Mouse (Mus musculus): ENCODE data around the gene Man1a2.

The Man1a2 gene

DNA sequence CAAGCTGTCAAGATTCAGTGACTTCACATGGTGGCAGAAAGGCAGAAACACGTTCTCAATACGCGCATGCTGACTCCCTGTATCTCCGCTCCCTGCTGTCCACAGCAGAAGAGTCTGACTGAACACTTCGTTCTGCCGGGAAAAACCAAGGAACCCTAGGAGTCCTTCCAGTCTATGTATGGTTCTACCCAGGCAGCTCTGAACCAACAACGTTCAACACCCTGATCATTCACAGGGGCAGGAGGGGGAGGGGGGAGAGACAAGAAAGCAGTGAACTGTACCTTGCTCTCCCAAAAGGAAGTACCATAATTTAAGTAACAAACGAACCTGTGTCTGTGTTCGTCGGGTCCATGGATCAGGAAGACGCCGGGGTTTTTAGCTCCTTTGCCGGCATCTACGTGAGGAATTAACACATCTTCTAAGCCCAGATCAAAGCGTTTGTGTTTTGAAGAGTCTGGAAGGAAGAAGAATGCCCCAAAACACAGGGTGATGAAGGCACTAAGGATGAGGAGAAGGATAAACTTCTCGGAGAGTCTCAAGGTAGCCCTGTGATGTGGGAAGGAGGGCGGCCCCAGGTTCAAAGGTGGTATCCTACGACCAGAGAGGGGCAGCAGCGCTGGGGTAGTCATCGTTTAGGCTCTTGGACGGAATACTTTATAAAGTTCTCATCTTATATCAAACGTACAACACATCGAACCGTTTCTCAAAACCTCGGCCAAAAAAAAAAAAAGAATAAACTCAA is 898 bp downstream of the Man1a2 start:
- DNase-seq = peak; percentile 52

DNA sequence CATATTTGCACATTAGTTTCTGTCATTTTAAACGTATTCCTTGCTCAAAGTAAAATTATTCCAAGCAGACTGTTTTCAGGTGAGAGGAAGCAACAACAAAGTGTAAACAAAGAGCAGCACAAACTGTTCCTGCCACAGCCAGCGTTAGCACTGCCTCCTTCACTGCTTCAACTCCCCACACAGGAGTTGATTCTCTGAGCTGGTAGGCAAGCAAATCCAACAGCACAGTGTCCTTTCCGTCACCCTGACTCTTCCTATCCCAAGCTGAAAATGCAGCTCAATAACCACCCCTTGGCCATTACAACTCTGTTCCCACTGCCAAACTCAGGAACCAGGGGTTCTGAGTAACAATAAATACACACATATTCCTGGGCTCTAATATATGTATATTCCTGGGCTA is 2.5 kb downstream of the Man1a2 start:
- peak; percentile 30 for DNase-seq

DNA sequence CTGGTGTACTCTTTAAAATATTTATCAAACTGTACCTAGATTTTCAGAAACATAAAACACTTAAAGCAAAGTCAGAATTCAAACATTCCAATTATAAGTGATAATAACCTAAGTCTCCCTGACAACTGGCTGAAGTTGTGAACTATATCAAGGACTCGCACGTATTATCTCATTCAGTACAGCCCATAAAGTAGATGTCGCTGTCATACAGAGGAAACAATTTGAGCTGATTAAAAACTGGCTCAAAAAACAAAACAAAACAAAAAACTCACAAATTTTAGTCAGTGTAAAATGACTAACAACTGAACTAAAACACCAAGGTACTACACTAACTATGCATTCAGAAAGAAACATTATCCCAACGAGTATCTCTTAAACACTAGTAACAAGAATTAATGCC is 3.0 kb downstream of the Man1a2 start:
- no peak for DNase-seq

DNA sequence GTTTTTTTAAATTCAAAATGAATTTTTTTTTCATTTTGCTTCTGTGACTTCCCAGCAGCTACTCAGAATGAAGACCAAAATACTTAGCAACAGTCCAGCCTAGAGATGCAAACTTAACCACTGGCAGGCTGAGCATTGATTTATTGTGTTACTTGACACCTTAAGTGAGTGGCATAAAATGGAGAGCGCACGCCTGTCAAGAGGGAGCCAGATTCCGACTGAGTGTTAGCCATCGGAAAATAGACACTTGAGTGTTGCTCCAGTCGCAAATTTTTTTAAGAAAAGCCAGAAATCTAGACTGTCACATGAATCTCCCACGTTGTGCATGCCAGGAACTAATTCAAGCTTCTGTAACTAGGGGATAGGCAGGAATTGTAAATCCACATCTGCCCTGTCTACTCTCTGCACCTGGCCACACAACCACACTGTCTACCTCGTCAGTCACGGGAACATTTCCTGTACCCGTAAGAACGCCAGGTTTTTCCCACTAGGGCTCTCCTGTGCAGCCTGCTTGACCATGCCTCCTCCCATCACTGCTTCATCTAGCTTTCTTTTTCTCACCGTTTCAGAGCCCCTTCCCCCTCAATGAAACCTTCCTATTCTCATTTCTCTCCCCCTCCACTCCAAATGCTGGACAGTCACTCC is 3.7 kb downstream of the Man1a2 start:
- DNase-seq = no peak

DNA sequence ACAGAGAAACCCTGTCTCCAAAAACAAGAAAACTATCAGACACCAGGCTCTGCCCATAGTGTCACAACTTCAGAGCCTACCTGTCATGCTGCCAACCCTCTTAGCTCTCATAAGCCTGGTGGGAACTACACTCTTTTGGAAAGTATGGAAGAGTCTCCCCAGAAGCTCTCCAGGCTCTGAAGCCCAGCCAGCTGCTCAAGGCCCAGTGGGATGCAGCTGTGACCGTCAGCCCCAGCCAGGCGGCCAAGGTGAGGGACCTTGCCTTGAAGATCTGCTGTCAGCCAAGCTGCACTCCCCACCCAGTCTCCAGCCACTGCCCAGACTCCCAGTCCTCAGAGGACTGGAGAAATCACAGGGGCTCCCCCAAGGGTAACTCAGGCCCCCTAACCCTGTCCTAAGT is 5.1 kb downstream of the Man1a2 start:
- DNase-seq = no peak

DNA sequence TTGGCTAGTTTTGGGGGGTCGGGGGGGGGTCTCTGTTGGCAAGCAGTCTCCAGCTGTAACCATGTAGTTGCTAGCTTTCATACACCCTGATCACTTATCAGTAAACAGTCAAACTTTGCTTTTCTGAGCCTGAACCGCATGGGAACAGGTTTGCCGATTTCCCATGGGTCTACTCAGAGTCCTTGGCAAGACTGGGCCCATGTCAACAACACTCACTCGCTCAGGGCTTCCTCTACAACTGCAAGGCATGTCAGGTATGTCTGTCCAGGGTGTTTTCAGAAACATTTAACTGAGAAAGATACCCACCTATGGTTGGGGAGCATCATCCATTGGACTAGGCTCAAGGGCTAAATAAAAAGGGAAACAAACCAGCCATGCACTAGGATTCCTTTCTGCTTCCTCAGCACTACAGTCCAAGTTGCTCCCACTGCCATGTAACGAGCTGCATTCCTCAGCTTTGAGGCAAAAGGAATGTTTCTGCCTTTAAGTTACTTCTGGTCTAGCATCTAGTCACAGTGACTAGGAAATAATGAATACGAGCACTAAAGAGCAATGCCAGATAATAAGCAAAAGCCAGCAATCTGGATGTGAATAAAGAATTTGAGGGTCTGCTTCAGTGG is 6.2 kb downstream of the Man1a2 start:
- no peak for DNase-seq

DNA sequence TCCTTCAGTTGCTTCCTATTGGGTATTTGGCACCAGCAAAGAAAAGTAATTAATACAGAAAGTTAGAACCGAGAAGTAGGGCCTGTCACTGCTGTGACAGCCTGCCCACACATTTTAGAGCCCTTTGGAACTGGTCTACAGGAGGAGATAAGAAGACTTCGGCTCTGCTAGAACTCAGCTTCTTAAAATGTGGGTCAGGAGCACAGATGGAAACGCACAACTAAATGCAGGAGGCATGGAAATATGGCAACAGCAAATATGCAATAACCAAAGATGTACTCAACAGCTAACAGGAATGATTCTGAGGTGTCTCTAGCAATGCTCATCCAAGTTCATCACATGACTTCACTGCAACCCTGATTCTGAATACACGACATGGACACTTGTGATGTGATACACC is 10.2 kb downstream of the Man1a2 start:
- no peak for DNase-seq

DNA sequence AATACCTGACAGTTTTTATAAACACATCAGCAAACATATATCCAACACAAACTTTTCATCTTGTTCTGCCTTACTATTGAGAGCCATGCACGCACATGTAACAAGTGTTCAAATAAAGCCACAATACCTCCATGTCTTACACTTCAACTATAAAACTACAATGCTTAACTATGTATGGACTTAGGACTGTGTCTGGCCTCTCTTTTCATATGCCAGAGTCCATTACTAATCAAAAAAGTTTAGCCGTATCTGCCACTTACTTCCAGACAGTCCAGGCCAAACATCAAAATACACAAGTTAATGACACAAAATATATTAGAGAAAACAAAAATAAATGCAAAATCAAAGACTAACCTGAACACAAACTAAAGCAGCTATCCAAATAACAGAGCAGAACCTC is 14.9 kb downstream of the Man1a2 start:
- no peak for DNase-seq

DNA sequence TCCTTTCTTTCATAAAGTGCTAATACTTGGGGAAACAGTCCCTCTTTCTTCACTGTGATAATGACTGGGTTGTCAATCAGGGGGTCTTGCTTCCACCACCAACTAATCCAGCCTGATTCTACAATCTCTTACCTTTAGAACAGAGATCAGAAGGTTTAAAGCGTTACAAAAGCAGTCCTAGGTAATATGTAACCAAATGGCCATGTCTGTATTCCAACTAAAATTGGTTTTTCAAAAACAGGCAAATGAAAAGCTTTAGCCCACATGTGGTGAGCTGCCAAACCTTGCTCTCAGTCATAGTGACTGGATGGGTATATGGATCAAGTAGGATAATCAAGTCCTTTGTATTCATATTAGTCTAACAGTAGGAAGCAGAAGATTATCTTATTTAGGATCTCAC is 32.0 kb downstream of the Man1a2 start:
- no peak for DNase-seq

DNA sequence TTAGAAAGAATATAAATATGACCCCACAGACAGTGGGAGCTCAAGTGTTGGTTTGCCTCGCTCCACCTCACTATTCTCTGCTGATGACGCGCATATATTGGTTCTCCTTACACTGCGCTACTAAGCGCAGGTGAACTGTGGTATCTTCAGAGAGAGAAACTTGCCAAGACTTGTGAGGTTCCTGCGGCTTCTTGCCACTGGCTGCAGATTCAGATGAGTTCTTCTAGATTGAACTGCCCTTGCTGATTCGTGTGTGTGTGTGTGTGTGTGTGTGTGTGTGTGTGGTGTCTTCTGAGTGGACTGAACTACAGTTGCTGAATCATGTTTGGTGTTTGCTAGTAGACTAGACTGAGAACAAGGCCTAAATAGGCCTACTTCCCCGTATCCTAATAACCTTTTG is 43.7 kb downstream of the Man1a2 start:
- no peak for DNase-seq

DNA sequence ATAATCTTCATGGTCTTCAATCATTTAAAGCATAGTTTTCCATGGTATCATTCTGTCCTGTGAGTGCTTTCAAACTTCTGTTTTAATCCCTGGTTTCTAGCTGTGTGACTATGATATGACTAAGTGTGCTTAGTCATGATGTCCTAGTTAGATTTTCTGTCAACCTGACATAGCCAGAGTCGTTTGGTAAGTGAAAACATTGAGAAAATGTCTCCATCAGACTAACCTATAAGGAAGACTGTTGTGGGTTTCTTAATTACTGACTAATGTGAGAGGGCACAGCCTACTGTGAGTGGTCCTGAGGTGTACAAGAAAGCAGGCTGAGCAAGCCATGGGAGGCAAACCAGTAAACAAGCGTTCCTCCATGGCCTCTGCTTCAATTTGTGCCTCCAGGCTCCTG is 49.0 kb downstream of the Man1a2 start:
- no peak for DNase-seq

DNA sequence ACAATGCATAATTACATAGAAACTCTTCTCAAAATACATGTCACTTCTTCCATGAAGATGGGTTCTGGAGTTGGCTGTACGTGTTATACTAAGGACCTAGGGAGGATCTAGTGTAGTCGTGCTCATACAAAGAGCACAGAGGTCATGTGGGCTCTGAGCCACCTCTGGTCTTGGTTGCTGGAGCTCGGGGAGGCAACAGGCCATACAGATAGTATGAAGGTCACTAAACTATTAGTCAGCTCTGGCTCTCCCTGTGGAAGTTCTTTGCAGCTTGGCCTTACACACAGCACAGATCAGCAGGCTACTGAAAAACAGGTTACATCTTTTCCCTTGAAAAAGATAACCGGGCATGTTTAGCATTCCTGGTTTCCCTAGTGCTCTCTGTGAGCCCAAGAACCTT is 50.5 kb downstream of the Man1a2 start:
- DNase-seq = no peak

DNA sequence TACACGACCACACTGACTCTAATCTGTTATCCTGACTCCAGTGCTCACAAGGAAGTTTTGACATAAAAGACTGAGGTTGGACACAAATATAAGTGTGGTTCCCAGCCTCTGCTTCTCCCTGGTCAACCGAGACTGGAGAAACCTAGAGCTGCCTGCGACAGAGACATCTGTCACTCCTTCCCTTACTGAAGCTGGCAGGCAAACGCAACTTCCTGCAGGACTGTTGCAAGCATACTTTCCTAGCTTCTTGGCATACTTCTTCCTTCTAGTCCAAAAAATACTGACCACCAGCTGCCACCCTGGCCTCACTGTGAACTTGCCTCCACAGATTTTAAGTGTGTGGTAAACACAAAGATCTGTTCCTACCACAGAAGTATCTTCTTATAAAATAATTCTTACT is 66.8 kb downstream of the Man1a2 start:
- no peak for DNase-seq

DNA sequence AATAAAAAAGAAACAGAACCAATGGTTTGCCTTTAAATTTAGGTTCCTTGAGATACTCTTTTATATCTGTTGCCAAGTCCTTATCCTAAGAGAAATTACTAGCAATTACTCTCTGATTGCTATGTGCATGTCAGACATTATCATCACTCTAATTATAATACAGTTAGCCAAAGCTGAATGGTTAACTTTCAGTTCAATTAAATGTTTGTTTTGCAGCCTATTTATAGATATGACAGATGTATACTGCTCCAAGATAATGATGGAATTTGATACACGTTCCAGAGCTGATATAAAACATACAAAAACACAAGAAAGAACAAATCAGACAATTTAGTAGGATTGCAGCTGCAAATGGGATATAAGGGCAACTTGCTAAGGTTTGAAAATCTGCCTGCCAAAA is 74.4 kb downstream of the Man1a2 start:
- no peak for DNase-seq

DNA sequence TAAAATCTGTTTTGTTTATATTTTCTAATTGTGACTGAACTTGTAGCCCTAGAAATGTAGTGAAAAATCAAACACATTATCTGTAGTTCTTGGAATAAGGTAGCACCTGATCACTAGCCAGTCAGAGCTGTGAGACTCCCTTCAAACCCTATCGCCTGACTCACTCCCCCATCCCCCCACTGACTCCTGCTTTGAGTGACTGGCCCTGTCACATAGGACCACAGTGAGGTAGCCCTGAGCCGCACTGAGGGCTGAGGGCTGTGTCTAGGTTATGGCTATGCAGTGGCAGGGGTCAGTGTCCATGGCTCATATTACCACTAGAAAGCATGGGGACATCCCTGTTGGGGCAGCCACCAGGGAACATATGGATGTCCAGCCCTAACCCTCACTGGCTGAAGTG is 80.8 kb downstream of the Man1a2 start:
- DNase-seq = no peak

DNA sequence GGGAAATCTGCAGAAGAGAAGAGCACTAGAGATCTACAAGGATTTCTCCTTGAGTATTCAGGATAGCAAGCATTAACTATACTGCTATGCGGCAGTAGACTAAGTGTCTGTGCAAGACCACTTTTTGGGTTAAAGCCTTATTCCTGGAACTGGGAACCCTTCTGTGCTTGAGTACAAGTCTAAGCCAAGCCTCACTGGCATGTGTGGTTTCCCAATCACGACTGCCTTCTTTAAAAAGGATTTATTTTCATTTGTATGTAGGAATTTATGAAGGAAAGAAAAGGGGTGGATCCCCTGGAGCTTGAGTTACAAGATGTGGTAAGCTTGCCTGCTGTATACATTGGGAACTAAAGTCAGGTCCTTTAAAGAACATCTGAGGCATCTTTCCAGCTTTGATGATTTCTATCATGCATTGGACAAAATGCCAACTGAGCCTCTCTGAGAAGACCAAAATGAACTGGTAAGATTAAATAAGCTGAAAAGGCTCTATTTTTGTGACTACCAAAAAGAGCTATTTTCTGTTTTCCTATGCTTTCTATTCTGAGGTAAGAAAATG is 86.0 kb downstream of the Man1a2 start:
- DNase-seq = no peak

DNA sequence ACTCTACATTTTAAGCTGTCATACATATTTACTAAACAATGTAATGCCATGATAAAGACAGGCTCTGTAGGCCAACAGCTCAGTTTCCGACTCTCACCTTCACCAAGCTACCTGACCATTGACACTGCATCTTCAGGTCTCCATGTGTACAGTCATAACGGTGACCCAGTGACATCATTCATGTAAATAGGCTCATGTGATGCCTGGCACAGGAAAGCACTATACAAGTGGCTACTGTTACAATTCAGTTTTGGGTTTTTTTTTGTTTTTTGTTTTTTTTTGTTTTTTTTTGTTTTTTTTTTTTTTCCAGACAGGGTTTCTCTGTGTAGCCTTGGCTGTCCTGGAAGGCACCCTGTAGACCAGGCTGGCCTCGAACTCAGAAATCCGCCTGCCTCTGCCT is 94.2 kb downstream of the Man1a2 start:
- no peak for DNase-seq

DNA sequence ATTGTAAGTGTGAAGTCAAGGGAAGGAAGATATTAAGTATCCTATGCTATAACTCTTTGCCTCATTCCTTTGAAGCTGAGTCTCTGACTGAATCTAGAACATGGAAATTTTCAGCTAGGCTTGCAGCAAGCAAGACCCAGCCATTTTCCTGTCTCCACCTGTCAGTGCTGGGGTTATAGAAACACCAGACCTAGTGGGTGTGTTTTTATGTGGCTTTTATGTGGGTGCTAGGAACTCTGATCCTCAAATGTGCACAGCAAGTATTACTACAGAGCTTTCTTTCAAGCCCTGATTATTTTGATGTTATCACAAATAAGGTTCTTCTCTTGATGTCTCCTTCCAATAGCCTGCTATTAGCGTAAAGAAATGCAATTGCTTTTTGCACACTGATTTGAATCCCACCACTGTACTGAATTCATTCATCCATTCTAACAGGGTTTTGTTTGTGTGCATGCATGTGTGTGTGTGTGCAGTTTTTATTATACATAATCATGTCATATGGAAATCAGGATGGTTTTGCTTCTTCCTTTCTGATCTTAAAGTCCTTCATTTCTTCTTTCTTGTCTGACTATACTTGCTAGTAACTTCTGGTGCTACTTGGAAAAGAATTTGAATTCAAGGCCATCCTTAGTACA is 102.5 kb downstream of the Man1a2 start:
- DNase-seq = no peak

DNA sequence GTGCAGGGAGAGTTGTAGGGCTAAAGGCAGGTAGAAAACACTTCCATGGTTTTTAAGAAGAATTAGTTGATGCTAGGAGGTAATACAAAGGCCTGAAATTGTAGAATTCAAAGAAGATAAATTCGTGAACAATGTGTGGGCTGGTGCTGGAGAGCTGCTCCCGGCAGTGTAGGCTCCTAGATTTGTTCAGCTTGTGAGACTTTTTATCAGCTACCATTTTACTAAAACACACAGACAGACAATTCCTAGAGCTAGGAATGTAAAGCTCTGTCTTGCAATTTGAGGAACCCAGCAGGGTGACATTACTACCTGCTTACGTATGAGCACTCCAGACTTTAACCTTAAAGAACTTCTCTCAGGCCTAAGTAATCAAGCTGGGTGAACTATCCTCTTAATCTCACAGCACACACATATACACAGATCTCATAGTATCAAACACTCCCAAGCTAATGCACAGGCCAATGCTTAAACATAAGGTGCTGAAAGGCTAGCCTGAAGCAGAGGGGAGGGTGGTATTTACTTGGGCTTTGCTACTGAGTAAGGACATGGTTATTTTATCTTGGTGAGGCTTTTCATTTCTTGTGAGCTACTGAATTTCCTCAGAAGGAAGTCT is 112.6 kb downstream of the Man1a2 start:
- no peak for DNase-seq

DNA sequence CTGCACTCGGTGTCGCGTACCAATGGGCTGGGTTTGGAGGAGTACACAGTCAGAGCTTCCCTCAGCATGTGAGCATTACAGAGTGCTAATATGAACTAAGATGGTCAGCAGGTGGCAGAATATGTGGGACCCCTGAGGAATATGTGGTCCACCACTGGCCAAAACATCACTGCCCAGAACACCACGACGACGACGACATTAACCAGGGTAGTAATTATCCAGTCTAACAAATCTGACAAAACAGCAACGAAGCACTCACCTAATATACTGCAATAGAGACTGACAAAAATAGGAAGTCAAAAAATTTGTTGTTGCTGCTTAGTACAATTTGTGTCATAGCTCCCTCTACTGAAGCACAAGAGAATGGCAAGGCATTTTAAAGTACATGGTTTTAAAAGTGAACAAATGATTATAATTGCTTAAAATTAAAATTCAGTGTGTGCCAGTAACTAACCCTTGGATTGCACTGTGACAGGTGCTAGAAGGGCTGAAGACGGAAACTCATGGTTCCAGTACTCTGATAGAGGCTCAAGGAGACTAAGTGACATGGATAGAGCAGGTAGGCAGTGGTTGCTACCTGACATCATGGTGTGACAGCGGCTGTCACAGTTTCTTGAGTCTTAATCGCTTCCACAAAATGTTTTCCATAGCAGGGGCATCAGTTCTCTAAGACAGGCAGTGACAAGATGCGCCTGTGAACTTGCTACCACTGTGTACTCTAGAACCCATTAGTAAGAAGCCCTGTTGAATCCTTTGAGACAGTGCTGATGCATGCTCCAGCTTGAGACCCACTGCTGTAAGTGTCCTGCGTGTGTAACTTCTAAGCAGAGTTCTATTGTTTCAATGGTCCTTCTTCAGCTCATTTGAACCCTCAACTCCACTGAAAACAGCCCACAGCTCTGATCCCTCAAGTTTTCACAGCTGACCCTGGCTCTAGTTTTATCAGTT is 116.6 kb downstream of the Man1a2 start:
- no peak for DNase-seq

DNA sequence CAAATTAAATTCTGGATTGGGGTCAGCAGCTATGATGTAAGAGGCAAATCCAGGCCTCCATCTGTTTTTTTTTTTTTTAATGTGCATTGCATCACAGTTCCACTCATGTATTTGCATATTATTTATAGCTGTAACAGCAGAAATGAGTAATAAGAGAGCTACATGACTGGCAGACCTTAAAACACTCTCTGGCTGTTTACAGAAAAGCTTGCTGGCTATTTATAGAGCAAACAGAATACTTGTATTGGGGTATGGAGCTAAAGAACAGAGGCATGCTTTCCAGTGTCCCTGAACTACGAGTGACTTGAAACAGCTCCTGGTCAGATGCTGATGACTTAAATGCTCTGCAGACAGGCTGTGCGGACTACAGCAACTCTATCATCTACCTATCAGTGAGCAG is 121.7 kb downstream of the Man1a2 start:
- DNase-seq = no peak

DNA sequence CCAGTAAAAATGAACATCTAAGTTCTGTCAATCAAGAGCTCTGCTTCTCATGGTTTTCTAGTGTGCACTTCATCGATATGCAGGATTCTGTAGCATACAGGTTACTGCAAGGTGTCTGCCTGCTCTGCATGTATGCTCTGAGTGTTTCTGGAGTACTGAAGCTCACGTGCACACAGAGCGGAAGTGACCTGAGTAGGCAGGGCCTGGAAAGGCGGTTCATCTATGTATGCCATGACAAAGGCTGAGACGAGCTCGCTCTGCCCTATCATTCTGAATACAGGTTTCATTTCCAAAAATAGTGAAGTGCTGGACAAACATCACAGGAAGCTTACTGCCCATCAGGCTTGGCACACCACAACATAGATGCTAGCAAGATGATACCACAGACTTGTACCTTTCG is 122.8 kb downstream of the Man1a2 start:
- DNase-seq = no peak

Measured in liver (tissue).